Mouse (Mus musculus): ENCODE measurements around the gene Cadm4. TPM values are rescaled to one million over a fixed set of nuclear protein-coding genes. Genes with fewer than 3 reads are reported as not detected.
"Not testable (repeated sequence)": the region's sequence is repeated elsewhere in the genome, so short reads cannot be mapped to it uniquely, and the experiment has no call there.

The Cadm4 gene
- total RNA-seq, 1 experiment from 2014 or later: not detected

DNA sequence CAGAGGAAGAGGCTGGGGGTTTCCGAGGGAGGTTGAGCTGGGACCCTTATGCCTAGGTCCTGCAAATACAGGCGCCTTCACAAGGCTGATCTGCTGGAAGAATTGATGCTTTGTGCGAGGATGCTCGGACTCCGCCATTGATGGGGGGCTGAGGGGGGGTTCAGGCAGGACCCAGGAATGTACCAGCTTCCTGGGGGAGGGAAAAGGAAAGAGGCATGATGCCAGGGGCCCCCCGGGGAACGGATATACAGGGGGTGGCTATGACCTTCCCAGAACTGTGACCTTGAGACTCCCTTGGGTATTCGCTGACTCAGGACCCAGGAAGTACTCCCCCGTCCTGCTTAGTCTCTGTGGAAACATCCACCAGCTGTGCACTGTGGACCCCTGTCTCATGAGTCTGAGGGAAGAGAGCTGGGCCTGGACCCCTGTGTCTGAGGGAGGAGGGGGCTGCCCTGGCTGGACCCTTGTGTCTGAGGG is 4.9 kb downstream of the Cadm4 start:
- ATAC-seq (replicated peaks; ENCODE audit: insufficient number of reproducible peaks, low FRiP score, low TSS enrichment, poor library complexity, severe bottlenecking): no peak

DNA sequence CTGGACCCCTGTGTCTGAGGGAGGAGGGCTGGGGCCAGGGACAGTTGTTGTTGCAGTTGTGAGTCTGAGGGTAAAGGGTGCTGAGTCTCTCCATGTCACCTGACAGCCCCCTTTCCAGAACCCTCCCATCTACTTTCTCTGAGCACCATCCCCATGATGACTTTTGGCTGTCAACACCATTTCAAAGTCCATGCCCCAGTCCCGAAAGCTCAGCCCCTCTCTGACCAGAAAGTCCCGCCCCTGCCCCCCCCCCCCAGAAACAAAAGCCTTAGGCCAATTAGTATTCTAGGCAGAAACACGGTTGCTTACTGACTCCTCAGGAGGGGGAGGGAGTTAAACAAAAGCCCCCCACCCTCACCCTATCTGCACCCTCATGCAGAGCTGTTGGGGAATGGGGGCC is 5.6 kb downstream of the Cadm4 start:
- no peak for ATAC-seq (replicated peaks; ENCODE audit: insufficient number of reproducible peaks, low FRiP score, low TSS enrichment, poor library complexity, severe bottlenecking)

DNA sequence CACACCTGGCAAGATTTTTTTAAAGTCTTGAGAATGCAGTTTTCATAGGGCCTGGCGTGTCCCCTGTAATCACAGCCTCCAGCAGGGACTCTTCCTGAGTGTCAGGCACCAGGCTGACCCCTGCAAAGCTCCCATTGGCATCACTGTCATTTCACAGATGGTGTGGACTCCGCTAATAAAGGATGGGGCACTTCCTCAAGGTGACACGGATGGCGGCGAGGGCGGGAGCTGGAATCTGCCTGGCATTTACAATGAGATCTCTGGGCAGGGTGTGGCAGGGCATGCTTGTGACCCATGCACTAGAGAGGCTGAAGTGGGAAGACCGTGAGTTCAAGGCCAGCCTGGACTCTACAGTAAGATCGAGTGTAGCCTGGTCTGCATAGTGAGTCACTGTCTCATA is 6.5 kb downstream of the Cadm4 start:
- no peak for ATAC-seq (replicated peaks; ENCODE audit: insufficient number of reproducible peaks, low FRiP score, low TSS enrichment, poor library complexity, severe bottlenecking)

DNA sequence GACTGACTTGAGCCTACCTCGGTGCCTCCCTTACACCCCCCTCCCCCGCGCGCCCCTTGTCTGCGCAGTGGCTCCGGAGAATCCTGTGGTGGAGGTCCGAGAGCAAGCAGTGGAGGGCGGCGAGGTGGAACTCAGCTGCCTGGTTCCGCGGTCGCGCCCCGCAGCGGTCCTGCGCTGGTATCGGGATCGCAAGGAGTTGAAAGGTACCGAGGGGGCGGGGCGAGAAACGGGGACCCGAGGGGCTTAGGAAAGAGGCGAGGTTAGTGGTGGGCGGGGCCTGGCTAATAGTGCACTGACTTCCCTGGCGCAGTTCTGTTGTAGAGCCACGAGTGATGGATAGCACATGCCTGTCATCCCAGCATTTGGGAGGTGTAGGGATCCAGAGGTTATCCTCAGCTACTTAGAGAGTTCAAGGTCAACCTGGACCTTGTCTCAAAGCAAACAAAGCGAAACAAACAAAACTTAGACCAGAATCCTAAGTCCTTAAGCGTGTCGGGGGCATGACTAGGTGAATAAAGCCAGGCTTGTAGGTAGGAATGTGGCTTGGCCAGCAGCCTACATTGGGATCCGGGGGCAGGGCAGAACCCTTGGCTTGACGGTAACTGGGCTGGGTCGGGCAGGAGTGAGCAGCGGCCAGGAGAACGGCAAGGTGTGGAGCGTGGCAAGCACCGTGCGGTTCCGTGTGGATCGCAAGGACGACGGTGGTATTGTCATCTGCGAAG is 18.2 kb downstream of the Cadm4 start:
- ATAC-seq (replicated peaks; ENCODE audit: insufficient number of reproducible peaks, low FRiP score, low TSS enrichment, poor library complexity, severe bottlenecking): no peak

DNA sequence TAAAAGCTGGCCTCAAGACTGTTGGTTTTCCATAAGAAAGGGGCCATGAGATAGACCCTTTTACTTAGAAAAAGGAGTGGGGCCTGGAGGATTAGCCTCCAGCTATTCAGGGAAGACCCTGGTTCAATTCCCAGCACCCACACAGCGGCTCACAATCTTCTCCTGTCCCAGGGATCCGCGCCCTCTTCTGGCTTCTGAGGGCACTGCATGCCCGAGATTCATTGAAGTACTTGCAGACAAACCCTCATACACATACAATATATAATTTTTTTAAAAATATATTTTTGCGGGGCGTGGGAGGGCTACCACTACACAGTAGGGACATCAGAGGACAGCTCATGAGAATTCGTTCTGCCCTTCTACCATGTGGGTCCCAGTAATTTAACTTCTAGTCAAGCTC is 19.1 kb downstream of the Cadm4 start:
- ATAC-seq (replicated peaks; ENCODE audit: insufficient number of reproducible peaks, low FRiP score, low TSS enrichment, poor library complexity, severe bottlenecking): no peak

DNA sequence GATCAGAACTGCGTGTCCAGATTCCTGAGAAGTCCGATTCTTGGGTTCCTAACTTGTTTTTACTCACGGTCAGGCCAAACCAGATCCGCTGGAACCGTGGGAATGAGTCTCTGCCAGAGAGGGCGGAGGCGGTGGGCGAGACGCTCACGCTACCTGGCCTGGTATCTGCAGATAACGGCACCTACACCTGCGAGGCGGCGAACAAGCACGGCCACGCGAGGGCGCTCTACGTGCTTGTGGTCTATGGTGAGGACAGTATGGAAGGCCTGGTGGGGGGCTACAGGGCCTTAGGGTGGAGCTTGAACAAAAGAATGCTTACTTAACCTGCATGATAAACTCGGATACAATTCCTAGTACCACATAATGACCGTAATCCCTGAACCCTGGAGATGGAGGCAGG is 19.7 kb downstream of the Cadm4 start:
- ATAC-seq (replicated peaks; ENCODE audit: insufficient number of reproducible peaks, low FRiP score, low TSS enrichment, poor library complexity, severe bottlenecking): no peak

DNA sequence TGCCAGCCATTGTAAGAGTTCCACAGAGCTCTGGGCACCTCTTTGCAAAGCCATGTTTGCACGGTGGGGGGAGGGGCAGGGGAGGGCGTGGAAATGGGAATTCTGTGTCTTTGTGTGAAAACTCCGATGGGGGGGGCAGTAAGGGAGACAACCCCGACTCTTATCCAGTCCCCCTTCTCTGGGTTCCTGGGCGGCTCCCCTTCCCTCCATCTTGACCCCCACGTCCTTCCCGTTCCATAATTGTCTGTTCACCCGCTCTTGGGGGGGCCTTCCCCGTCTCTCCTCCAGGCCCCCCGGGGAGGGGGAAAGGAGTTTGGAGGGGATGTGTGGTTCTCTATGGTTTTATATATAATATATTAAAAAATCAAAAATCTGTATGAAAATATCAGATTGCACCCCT is 22.2 kb downstream of the Cadm4 start:
- ATAC-seq (replicated peaks; ENCODE audit: insufficient number of reproducible peaks, low FRiP score, low TSS enrichment, poor library complexity, severe bottlenecking): no peak

DNA sequence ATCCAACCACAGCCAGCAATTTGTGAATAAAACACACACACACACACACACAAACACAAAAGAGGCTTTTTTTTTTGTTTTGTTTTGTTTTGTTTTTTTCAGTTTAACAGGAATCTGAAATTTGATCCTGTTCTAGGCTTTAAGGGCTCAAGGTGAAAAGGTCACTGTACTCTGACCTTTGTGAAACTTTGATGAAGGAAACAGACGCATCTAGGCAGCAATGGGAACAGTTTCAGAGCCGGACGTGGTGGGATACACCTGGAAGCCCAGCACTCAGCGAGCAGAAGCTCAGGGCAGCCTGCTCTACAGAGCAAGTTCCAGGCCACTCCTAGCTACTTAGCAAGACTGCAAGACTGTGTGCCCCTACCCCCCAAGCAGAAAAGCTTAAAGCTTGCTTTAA is 23.0 kb downstream of the Cadm4 start:
- ATAC-seq (replicated peaks; ENCODE audit: insufficient number of reproducible peaks, low FRiP score, low TSS enrichment, poor library complexity, severe bottlenecking): no peak

DNA sequence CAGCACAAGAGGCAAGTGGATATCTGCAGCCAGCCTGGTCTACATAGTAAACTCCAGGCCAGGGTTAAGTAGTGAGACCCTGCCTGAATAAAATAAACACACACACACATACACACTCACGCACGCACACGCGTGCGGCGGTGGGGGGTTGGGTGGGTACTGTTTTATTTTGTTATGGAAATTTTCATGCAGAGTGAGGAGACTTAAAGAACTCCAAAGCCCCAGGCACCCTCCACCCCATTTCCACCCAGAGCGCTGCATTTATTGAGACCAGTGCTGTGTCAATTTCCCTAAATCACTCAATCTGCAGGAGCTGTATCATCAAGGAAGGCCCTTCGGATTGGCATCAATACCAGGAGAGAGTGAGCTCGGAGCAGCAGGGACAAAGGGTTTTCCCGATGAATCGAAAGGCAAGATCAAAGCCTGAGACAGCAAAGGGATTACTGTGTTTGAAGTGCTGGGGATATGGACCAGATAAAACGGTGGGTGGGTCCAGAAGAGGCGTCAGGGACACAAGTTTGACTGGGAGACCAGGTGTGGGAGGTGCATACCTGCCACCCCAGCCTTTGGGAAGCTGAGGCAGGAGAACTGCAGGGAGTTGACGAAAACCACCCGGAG is 23.7 kb downstream of the Cadm4 start:
- no peak for ATAC-seq (replicated peaks; ENCODE audit: insufficient number of reproducible peaks, low FRiP score, low TSS enrichment, poor library complexity, severe bottlenecking)

DNA sequence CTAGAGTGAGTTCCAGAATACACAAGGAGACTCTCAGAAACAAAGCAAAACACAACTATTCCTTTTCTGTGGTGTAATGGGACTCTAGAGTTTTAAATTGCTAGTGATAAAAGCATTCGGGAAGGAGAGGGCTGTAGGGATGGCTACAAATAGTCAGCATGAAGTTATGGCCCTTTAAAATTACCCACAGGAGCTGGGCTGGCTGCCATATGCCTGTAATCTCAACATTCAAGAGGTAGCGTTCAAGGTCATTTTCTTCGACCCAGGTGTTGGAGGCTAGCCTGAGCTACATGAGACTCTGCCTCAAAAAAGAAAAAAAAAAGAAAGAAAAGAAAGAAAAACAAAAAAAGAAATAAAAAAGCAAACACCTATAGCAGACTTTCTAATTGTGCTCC is 24.2 kb downstream of the Cadm4 start:
- no peak for ATAC-seq (replicated peaks; ENCODE audit: insufficient number of reproducible peaks, low FRiP score, low TSS enrichment, poor library complexity, severe bottlenecking)

DNA sequence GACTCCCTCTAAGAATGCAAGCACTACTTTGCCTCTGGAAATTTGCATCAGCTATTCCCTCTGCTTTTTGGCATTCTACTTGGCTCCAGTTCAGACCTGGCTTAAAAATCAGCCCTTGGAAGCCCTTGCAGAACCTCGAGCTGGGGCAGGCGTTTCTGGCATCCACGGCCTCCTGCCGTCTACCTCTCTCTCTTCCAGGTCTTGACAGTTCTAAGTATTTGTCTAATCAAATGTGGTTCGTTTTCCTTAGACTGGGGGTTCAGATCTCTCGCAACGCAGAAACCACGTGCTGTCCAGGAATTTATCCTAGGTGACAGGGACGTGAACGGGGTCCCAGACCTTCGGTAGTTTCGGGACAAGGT is 24.6 kb downstream of the Cadm4 start:
- ATAC-seq (replicated peaks; ENCODE audit: insufficient number of reproducible peaks, low FRiP score, low TSS enrichment, poor library complexity, severe bottlenecking): no peak

DNA sequence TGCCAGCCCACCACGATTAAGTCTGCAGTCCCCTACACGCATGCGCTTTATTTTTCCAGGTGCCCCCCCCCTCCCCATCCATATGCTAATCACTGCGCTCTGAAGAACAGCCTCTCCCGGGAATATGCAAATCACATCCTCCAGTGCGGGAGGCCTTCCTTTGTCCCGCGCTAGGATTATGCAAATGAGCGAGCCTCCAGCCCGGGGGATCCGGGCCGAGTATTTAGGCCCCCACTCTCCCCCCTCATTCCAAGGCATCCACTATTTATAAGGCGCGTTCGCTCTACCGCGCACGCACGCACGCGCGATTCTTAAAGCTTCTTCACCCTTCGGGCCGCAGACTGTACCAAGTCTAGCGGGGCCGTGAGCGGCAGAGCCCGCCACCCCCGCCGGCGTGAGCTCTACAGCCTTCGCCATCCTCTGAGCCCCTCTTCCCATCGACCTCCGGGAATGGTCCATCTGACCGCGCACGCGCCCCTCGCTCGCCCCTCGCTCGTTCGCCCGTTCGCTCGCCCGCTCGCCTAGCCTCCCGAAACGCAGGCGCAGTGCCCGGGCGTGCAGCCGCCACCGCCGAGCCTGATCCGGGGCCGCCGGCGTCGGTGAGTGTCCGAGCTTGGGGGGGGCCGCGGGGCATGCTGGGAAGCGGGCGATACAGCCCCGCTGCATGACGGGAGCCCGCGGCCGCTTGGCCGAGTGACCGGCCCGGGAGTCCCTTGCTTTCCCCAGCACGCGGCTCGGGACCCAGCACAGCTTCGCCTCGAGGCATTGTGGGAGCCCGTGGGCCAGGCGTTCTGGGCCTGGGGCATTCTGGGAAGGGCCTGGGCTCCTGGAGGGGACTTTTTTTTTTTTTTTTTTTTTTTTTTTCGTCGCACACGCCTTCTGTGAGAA is 25.3 kb downstream of the Cadm4 start, which contains the start of gene Zfp428:
Gene Zfp428 (plus strand): TSS at position 169 of the 888 bp plus-strand sequence.
- peak; percentile 72 for ATAC-seq (replicated peaks; ENCODE audit: insufficient number of reproducible peaks, low FRiP score, low TSS enrichment, poor library complexity, severe bottlenecking)

DNA sequence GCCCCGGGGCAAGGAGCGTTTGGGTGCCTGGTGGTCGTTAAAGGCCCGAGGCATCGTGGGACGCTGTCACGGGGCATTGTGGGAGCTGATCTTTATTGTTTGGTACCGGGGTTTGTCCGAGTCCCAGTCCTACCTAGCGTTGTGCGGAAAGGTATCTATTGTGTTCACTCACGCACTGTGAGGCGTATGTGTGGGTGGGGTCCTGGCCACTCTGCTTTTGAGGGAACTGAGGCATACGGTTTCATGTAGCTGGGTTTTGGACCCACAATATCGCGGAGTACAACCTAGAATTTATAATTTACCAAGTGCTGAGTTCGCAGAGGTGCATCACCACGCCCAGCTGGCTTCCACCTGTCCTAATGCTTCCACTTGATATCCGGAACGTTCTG is 25.9 kb downstream of the Cadm4 start:
- ATAC-seq (replicated peaks; ENCODE audit: insufficient number of reproducible peaks, low FRiP score, low TSS enrichment, poor library complexity, severe bottlenecking): no peak

DNA sequence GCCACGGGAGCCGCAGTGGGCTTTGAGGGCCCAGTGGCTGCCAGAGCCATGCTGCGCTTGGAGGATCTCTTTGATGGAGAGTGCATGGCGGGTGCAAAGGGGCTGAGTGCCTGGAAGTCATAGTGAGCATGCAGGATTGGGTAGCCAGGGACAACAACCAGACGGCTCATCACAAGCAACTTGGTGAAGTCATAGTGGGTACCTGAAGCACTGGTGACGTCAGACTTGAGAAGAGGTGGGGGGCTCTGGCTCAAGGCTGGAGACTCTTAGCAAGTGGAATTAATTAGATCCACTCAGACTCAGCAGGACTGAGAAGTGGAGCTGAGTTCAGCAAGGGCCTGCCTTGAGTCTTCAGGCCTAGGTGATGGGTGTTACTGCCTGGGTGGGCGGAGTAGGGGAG is 30.5 kb downstream of the Cadm4 start, which contains the start of gene AC161166.1:
Gene AC161166.1 (minus strand): TSS at position 101 of the 400 bp plus-strand sequence.
- no peak for ATAC-seq (replicated peaks; ENCODE audit: insufficient number of reproducible peaks, low FRiP score, low TSS enrichment, poor library complexity, severe bottlenecking)

DNA sequence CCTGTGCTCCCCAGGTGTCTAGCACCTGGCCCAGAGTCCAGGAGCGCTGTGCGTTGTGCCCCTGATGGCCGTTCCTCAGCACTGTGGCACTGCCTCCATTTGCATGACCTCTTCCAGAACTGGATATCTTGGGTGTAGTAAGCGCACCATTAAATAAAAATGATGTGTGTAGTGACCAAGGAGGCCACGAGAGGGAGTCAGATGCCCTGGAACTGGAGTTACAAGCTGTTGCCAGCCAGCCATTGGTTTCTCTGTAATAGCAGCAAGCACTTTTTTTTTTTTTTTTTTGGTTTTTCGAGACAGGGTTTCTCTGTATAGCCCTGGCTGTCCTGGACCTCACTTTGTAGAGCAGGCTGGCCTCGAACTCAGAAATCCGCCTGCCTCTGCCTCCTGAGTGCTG is 34.5 kb downstream of the Cadm4 start:
- ATAC-seq (replicated peaks; ENCODE audit: insufficient number of reproducible peaks, low FRiP score, low TSS enrichment, poor library complexity, severe bottlenecking): not testable (repeated sequence)

DNA sequence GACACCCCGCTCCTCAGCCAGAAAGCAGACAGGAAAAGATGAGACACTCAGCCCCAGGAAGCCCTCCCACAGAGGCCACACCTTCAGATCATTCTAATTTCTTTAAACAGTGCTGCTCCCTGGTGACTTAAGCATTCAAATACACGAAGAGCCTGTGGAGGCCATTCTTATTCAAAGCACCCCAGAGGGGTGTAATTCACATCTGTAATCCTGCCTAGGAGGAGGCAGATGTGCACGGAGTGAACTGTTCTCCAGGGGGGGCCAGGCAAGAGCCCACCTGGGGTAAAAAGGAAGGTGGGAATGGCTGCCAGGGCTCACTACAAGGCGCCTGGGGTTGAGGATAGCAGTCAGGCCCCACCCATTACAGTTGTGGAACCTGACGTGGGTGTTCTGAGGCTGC is 35.3 kb downstream of the Cadm4 start:
- no peak for ATAC-seq (replicated peaks; ENCODE audit: insufficient number of reproducible peaks, low FRiP score, low TSS enrichment, poor library complexity, severe bottlenecking)

DNA sequence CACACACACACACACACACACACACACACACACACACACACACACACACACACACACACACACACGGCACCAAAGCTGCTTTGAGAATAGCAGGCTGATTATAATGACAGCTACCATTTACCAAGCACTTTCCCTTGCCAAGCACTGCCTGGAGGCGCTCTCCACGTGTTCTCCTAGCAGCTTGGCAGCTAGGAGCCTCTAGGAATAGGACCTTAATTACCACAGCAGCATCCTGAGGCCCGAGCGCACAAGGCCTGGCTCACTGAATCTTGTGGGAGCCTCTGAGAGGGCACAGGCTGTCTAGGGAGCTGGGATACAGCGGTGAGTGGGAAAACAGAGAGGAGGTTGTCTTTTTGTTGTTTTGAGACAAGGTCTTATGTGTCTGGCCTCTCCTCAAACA is 35.8 kb downstream of the Cadm4 start:
- ATAC-seq (replicated peaks; ENCODE audit: insufficient number of reproducible peaks, low FRiP score, low TSS enrichment, poor library complexity, severe bottlenecking): no peak

DNA sequence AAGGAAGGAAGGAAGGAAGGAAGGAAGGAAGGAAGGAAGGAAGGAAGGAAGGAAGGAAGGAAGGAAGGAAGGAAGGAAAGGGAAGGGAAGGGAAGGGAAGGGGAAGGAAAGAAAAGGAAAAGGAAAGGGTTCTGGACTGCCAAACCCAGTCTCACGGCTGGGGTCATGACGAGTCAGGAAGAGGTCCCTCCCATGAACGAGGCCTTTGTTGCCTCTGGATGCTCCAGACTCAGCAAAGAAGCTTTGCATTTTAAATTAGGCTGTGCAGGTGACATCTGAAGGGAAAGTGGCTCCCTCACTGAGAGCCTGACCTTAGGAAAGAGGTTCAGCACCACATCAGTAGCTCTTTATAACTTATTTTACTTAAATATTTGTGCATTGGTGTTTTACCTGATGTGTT is 37.3 kb downstream of the Cadm4 start:
- ATAC-seq (replicated peaks; ENCODE audit: insufficient number of reproducible peaks, low FRiP score, low TSS enrichment, poor library complexity, severe bottlenecking): no peak

DNA sequence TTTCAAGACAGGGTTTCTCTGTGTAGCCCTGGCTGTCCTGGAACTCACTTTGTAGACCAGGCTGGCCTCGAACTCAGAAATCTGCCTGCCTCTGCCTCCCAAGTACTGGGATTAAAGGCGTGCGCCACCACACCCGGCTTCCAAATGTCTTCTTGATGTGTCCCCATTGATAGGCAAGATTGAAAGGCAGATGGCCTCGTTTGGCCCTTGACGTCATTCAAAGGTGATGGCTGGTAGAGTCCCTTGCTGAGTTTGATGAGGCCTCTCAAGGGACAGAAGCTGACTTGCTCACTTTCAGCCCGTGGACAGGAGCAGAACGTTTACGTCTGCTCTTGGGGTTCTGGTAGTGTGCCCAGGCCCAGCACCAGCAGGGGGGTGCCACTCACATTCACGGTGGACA is 38.2 kb downstream of the Cadm4 start:
- ATAC-seq (replicated peaks; ENCODE audit: insufficient number of reproducible peaks, low FRiP score, low TSS enrichment, poor library complexity, severe bottlenecking): not testable (repeated sequence)

DNA sequence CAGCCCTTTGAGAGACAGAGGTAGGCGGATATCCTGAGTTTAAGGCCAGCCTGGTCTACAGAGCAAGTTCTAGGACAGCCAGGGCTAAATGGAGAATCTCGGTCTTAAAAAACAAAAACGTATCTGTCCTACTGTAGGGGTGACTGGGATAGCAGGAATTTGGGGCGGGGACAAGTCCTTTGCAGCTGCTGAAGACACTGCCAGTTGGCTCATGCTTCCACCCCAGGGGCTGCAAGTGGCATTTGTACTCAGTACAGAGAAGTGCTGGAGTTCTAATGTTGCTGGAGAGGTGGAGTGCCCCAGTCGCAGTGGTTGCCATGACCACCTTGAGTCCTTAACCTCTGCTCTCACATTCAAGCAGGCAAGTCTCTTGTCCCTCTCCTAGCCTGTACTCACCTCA is 41.0 kb downstream of the Cadm4 start:
- no peak for ATAC-seq (replicated peaks; ENCODE audit: insufficient number of reproducible peaks, low FRiP score, low TSS enrichment, poor library complexity, severe bottlenecking)
